Mouse (Mus musculus) bone marrow macrophage, adult 2 months (primary cell): Measurements from ENCODE around the gene Ubn2.

ENCODE experiments used
- CTCF ChIP-seq: IDR thresholded peaks from 2 replicates; pipeline ENCODE4 v1.5.1; 2012; ENCODE audit warnings: low read depth, mild to moderate bottlenecking, low read length, moderate library complexity
- POLR2A ChIP-seq: IDR thresholded peaks from 2 replicates; pipeline ENCODE4 v1.6.1; 2012; ENCODE audit warnings: mild to moderate bottlenecking, low read depth, low read length, borderline replicate concordance

DNA sequence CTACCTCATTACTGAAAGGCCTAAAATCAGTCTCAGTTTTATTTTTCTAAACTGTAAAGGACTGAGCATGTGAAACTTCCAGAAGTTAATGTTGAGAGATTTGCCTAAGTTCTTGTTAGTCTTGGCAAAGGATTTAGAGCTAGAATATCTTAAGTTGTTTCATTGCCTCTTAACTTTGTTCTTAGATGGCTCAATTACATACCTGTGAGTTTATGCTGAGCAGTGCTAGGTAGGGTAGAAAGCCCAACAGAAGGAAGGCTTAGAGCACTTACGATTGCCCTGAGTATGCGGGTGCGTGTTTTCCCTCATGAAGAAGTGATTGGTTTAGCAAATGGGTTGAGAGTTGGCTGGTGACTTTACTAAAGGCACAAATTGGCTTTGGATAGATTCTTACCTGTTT is 24.3 kb downstream of the Ubn2 start:
- TF ChIP-seq CTCF: no peak
- no peak for TF ChIP-seq POLR2A
